Comparison of ENCODE assay signal across 22 mouse cellular contexts in genomic region chr12:113124726-113125125, GRCm38 (mm10). TPM values are rescaled to one million over a fixed set of nuclear protein-coding genes. Genes with fewer than 3 reads are reported as not detected.
A peak's percentile ranks its signal among the peaks of the same experiment; 100 is the strongest.
DNase-seq lines count a peak whose midpoint lies in the region; ATAC-seq and TF ChIP-seq lines count a peak whose summit lies in the region.
"Had no signal": no experiment of that assay in that cellular context is flagged by ENCODE, and none has a peak within 500 bp of the region (broad histone marks: within the 10 kb centered on the region; RNA-seq: fewer than 3 reads in every experiment).

No protein-coding gene starts in this region.

- intact Hi-C loops in gastrocnemius, adult 2 months (cut with DNase I) = no loop called here
- intact Hi-C loops in gastrocnemius, postnatal 14 days (cut with DNase I; ENCODE audit: low total_unique reads) = no loop called here
- intact Hi-C loops in heart, postnatal 25 days (cut with DNase I) = no loop called here

- H3K36me3 ChIP-seq in heart, embryonic 15.5 days = peaks cover 80% of the 10 kb centered on the region
- peaks cover 66% of the 10 kb centered on the region for H3K36me3 ChIP-seq in midbrain, embryonic 15.5 days (replicated peaks)
- H3K36me3 ChIP-seq in midbrain, embryonic 10.5 days = peaks cover 100% of the 10 kb centered on the region

- no peak for ATAC-seq in heart, embryonic 15.5 days (replicated peaks; ENCODE audit: insufficient number of reproducible peaks, insufficient read depth, low FRiP score, low read depth)
- ATAC-seq in midbrain, embryonic 15.5 days (replicated peaks) = 0 out of 2 replicates have a peak, but pooled peaks have one; percentile 10
- ATAC-seq: hindbrain, postnatal 0 days; midbrain, embryonic 16.5 days had no signal

- peak overlapping the region; percentile 92 for H3K27ac ChIP-seq in gastrocnemius, adult 2 months
- H3K27ac ChIP-seq in heart, embryonic 15.5 days = 0 out of 2 replicates have a peak overlapping the region, but pooled peaks have one; percentile 1
- H3K27ac ChIP-seq in midbrain, embryonic 15.5 days = no peak overlapping the region
- no peak overlapping the region for H3K27ac ChIP-seq in midbrain, embryonic 10.5 days (replicated peaks)
- H3K27ac ChIP-seq: hindbrain, postnatal 0 days; left cerebral cortex, adult 2 months had no signal

- whole genome bisulfite sequencing in heart, embryonic 15.5 days = 58% methylated on average over 6 of the region's 6 CpGs
- 90% methylated on average over 6 of the region's 6 CpGs for WGBS in midbrain, embryonic 15.5 days
- 91% methylated on average over 6 of the region's 6 CpGs for WGBS in midbrain, embryonic 10.5 days

- no peak for TF ChIP-seq CTCF in gastrocnemius, adult 2 months (IDR thresholded peaks at IDR 0.05)

- H3K4me1 ChIP-seq in heart, embryonic 15.5 days (replicated peaks) = peaks cover 14% of the 10 kb centered on the region
- H3K4me1 ChIP-seq in midbrain, embryonic 15.5 days = no peaks in the 10 kb centered on the region
- H3K4me1 ChIP-seq in midbrain, embryonic 10.5 days = no peaks in the 10 kb centered on the region

- H3K27me3 ChIP-seq in heart, embryonic 15.5 days = no peaks in the 10 kb centered on the region
- no peaks in the 10 kb centered on the region for H3K27me3 ChIP-seq in midbrain, embryonic 15.5 days (replicated peaks)
- no peaks in the 10 kb centered on the region for H3K27me3 ChIP-seq in midbrain, embryonic 10.5 days (ENCODE audit: low read depth, poor library complexity, severe bottlenecking)
- H3K27me3 ChIP-seq: CH12.LX had no signal

- H3K9me3 ChIP-seq in heart, embryonic 15.5 days (replicated peaks) = no peaks in the 10 kb centered on the region
- no peaks in the 10 kb centered on the region for H3K9me3 ChIP-seq in midbrain, embryonic 15.5 days
- no peaks in the 10 kb centered on the region for H3K9me3 ChIP-seq in midbrain, embryonic 10.5 days (replicated peaks)

- no peak overlapping the region for H3K4me3 ChIP-seq in gastrocnemius, adult 2 months
- no peak overlapping the region for H3K4me3 ChIP-seq in heart, embryonic 15.5 days
- no peak overlapping the region for H3K4me3 ChIP-seq in midbrain, embryonic 15.5 days
- H3K4me3 ChIP-seq in midbrain, embryonic 10.5 days = no peak overlapping the region
- H3K4me3 ChIP-seq: left cerebral cortex, adult 2 months had no signal

- no peak overlapping the region for H3K9ac ChIP-seq in heart, embryonic 15.5 days
- no peak overlapping the region for H3K9ac ChIP-seq in midbrain, embryonic 15.5 days

- peak; percentile 82 for DNase-seq in gastrocnemius, adult 2 months
- DNase-seq in gastrocnemius, postnatal 14 days = no peak
- no peak for DNase-seq in heart, postnatal 25 days (ENCODE audit: low spot score)
- no peak for DNase-seq in midbrain, embryonic 10.5 days (ENCODE audit: low spot score)
- no peak for DNase-seq in embryo, embryonic 9.5 days (ENCODE audit: extremely low spot score)
- no peak for DNase-seq in right cerebral cortex, postnatal 36 days (ENCODE audit: low spot score in 2 of 2)
- DNase-seq: cerebellum, postnatal 14 days; embryo, embryonic 11 days; kidney, adult 2 months; kidney, postnatal 14 days; retina, postnatal 1 day had no signal

- H3K4me2 ChIP-seq in heart, embryonic 15.5 days = no peak overlapping the region
- H3K4me2 ChIP-seq in midbrain, embryonic 15.5 days = no peak overlapping the region

RNA-seq across cellular contexts. Expression of gene Crip2, which starts 15.3 kb away (rescaled TPM):
- total RNA-seq in gastrocnemius, adult 2 months (2021) = 10 to 100 TPM; 32.4 to 41.1 TPM
- 10 to 100 TPM; 82.5 to 84.7 TPM for total RNA-seq in gastrocnemius, postnatal 14 days (2021)
- polyA plus RNA-seq in heart, embryonic 15.5 days (2015; fragmentation: Nextera tagmentation; extraction: Ambion mirVana) = 1,571 and 1,711 TPM in 2 replicates
- 1,000 to 10,000 TPM; 1,410 to 1,505 TPM for total RNA-seq in heart, postnatal 25 days (2021)
- polyA plus RNA-seq in midbrain, embryonic 15.5 days (2015; fragmentation: Nextera tagmentation; extraction: Ambion mirVana) = 370 and 393 TPM in 2 replicates
- 278 and 293 TPM in 2 replicates for polyA plus RNA-seq in midbrain, embryonic 10.5 days (2016; fragmentation: Nextera tagmentation; extraction: Ambion mirVana)

RNA-seq across cellular contexts. Expression of gene Crip1, which starts 21.4 kb away (rescaled TPM):
- 100 to 1,000 TPM in 1 of 2 experiments, 10 to 100 TPM in 1; 71.2 to 113 TPM for total RNA-seq in gastrocnemius, adult 2 months (2021)
- total RNA-seq in gastrocnemius, postnatal 14 days (2021) = 100 to 1,000 TPM; 115 to 139 TPM
- 646 and 685 TPM in 2 replicates for polyA plus RNA-seq in heart, embryonic 15.5 days (2015; fragmentation: Nextera tagmentation; extraction: Ambion mirVana)
- 100 to 1,000 TPM; 178 to 211 TPM for total RNA-seq in heart, postnatal 25 days (2021)
- polyA plus RNA-seq in midbrain, embryonic 15.5 days (2015; fragmentation: Nextera tagmentation; extraction: Ambion mirVana) = 23.7 and 27.3 TPM in 2 replicates
- polyA plus RNA-seq in midbrain, embryonic 10.5 days (2016; fragmentation: Nextera tagmentation; extraction: Ambion mirVana) = 80.0 and 96.6 TPM in 2 replicates

RNA-seq across cellular contexts. Expression of gene Mta1, which starts 26.6 kb away (rescaled TPM):
- total RNA-seq in gastrocnemius, adult 2 months (2021) = 10 to 100 TPM; 36.2 to 41.5 TPM
- total RNA-seq in gastrocnemius, postnatal 14 days (2021) = 10 to 100 TPM; 34.6 to 35.4 TPM
- polyA plus RNA-seq in heart, embryonic 15.5 days (2015; fragmentation: Nextera tagmentation; extraction: Ambion mirVana) = 11.3 and 11.4 TPM in 2 replicates
- 10 to 100 TPM; 48.4 to 49.3 TPM for total RNA-seq in heart, postnatal 25 days (2021)
- polyA plus RNA-seq in midbrain, embryonic 15.5 days (2015; fragmentation: Nextera tagmentation; extraction: Ambion mirVana) = 17.2 and 18.1 TPM in 2 replicates
- 18.3 and 20.5 TPM in 2 replicates for polyA plus RNA-seq in midbrain, embryonic 10.5 days (2016; fragmentation: Nextera tagmentation; extraction: Ambion mirVana)

RNA-seq across cellular contexts. Expression of gene Tedc1, which starts 31.5 kb away (rescaled TPM):
- not detected for total RNA-seq in gastrocnemius, adult 2 months (2021)
- 1 to 10 TPM in 1 of 2 experiments, under 1 TPM in 1; 0.69 to 1.6 TPM for total RNA-seq in gastrocnemius, postnatal 14 days (2021)
- polyA plus RNA-seq in heart, embryonic 15.5 days (2015; fragmentation: Nextera tagmentation; extraction: Ambion mirVana) = 15.4 and 31.7 TPM in 2 replicates
- under 1 TPM; 0.61 to 0.83 TPM for total RNA-seq in heart, postnatal 25 days (2021)
- polyA plus RNA-seq in midbrain, embryonic 15.5 days (2015; fragmentation: Nextera tagmentation; extraction: Ambion mirVana) = 12.7 and 16.3 TPM in 2 replicates
- 58.0 and 61.3 TPM in 2 replicates for polyA plus RNA-seq in midbrain, embryonic 10.5 days (2016; fragmentation: Nextera tagmentation; extraction: Ambion mirVana)

RNA-seq across cellular contexts. Expression of gene Tex22, which starts 50.4 kb away (rescaled TPM):
- total RNA-seq in gastrocnemius, adult 2 months (2021) = not detected
- under 1 TPM in 1 of 2 experiments, not detected in 1; 0.27 TPM for total RNA-seq in gastrocnemius, postnatal 14 days (2021)
- polyA plus RNA-seq in heart, embryonic 15.5 days (2015; fragmentation: Nextera tagmentation; extraction: Ambion mirVana) = not detected in 2 replicates
- total RNA-seq in heart, postnatal 25 days (2021) = not detected
- polyA plus RNA-seq in midbrain, embryonic 15.5 days (2015; fragmentation: Nextera tagmentation; extraction: Ambion mirVana) = 0.40 TPM in 1 of 2 replicates, not detected in the other
- not detected in 2 replicates for polyA plus RNA-seq in midbrain, embryonic 10.5 days (2016; fragmentation: Nextera tagmentation; extraction: Ambion mirVana)
- total RNA-seq: hematopoietic stem cell, adult 5-6 weeks had no signal
- polyA plus RNA-seq: forebrain, embryonic 11.5 days; hindbrain, postnatal 0 days; midbrain, embryonic 16.5 days; small intestine, adult 2 months; stomach, embryonic 14.5 days; thymus, postnatal 0 days had no signal

Comparison
In these comparisons a context has a peak if more than half of its experiments do, and no peak if none do; other contexts are left out.
1. H3K27ac ChIP-seq: peak in gastrocnemius, adult 2 months (single experiment) and heart, embryonic 15.5 days (single experiment); none in midbrain, embryonic 15.5 days (single experiment) and midbrain, embryonic 10.5 days (single experiment).
2. RNA of gene Crip2, which starts 15.3 kb away (total RNA-seq): 1,410 to 1,505 TPM in heart, postnatal 25 days; 82.5 to 84.7 TPM in gastrocnemius, postnatal 14 days and 32.4 to 41.1 TPM in gastrocnemius, adult 2 months; every median in the first group is over 10 times any median in the second.